9 mouse cellular contexts compared by ENCODE assay signal in the genomic region with DNA sequence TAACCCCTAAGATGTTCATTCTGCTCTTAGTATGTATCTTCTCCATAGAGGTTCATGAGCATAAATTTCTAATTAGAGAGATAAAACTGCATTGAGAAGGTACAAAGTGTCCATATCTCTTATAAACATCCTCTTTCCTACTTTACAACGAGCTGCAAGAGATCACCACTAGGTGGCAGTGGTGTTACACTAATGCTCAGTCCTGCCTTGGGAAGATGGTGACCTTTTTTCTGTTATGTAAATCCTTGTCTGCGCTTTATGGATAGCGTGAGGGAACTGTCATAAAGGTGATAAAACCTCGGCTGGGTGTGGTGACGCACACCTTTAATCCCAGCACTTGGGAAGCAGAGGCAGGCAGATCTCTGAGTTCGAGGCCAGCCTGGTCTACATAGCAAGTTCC.
DNase-seq lines count a peak whose midpoint lies in the region; ATAC-seq and TF ChIP-seq lines count a peak whose summit lies in the region.
"Had no signal": no experiment of that assay in that cellular context is flagged by ENCODE, and none has a peak within 500 bp of the region (broad histone marks: within the 10 kb centered on the region; RNA-seq: fewer than 3 reads in every experiment).

No protein-coding gene starts in this region.

- in situ Hi-C loops in CH12.LX (cut with MboI; ENCODE audit: low pct_ligation_motif_present, low pct_unique_long_range_greater_than_20kb, low sequenced_read_pairs), result loop anchor here (5.0 kb wide), 1 partner anchor 654 kb away; no protein-coding TSS in a partner anchor

- peak; percentile 99 for TF ChIP-seq RAD21 in CH12.LX (IDR thresholded peaks at IDR 0.05; ENCODE audit: low read depth, low read length)

- no peaks in the 10 kb centered on the region for H3K79me2 ChIP-seq in CH12.LX (replicated peaks; ENCODE audit: control insufficient read depth, extremely low read depth, insufficient read depth, poor library complexity, severe bottlenecking)

- peak; percentile 77 to 98 for TF ChIP-seq CTCF in CH12.LX (conservative IDR thresholded peaks at IDR 0.05 in 1 of 2, IDR thresholded peaks at IDR 0.05 in 1 of 2; ENCODE audit: low read depth in 2 of 2, low read length in 2 of 2)
- TF ChIP-seq CTCF in lung, embryonic 14.5 days (IDR thresholded peaks at IDR 0.05; ENCODE audit: low read depth), result peak; percentile 95
- no peak for TF ChIP-seq CTCF in thymus, adult 2 months (IDR thresholded peaks at IDR 0.05; ENCODE audit: borderline replicate concordance, control insufficient read depth, extremely low read depth, insufficient read depth, low read length, poor library complexity)

- no peak overlapping the region for H3K4me3 ChIP-seq in CH12.LX (replicated peaks in 1 of 3; ENCODE audit: low read depth in 2 of 3, low read length in 2 of 3, poor library complexity in 1 of 3)
- H3K4me3 ChIP-seq in embryonic facial prominence, embryonic 12.5 days, result no peak overlapping the region
- H3K4me3 ChIP-seq in lung, embryonic 14.5 days (ENCODE audit: low read depth, low read length), result no peak overlapping the region
- H3K4me3 ChIP-seq in thymus, adult 2 months (ENCODE audit: control insufficient read depth, insufficient read depth, low read length), result no peak overlapping the region
- H3K4me3 ChIP-seq: limb, embryonic 12.5 days had no signal

- H3K4me1 ChIP-seq in CH12.LX (ENCODE audit: control insufficient read depth in 1 of 2, insufficient read depth in 2 of 2), result no peaks in the 10 kb centered on the region
- H3K4me1 ChIP-seq in embryonic facial prominence, embryonic 12.5 days, result no peaks in the 10 kb centered on the region
- H3K4me1 ChIP-seq in lung, embryonic 14.5 days (ENCODE audit: insufficient read depth), result no peaks in the 10 kb centered on the region
- no peaks in the 10 kb centered on the region for H3K4me1 ChIP-seq in thymus, adult 2 months (replicated peaks; ENCODE audit: control insufficient read depth, insufficient read depth, low read length)
- H3K4me1 ChIP-seq: limb, embryonic 12.5 days had no signal

- H3K27ac ChIP-seq in CH12.LX (ENCODE audit: insufficient read depth, low read depth), result no peak overlapping the region
- H3K27ac ChIP-seq in embryonic facial prominence, embryonic 12.5 days, result no peak overlapping the region
- no peak overlapping the region for H3K27ac ChIP-seq in lung, embryonic 14.5 days (ENCODE audit: low read depth)
- H3K27ac ChIP-seq in thymus, adult 2 months (ENCODE audit: control insufficient read depth, insufficient read depth, low read length), result no peak overlapping the region
- H3K27ac ChIP-seq: limb, embryonic 12.5 days had no signal

- WGBS in embryonic facial prominence, embryonic 12.5 days, result 22% methylated on average over 6 of the region's 6 CpGs
- WGBS in large intestine, adult 2 months, result 16% methylated on average over 6 of the region's 6 CpGs
- 19% methylated on average over 6 of the region's 6 CpGs for WGBS in lung, embryonic 14.5 days
- 26% methylated on average over 6 of the region's 6 CpGs for WGBS in thymus, adult 2 months

- DNase-seq in CH12.LX (ENCODE audit: extremely low read depth), result peak; percentile 88
- DNase-seq in adrenal gland, postnatal 36 days, result peak; percentile 76 to 83
- DNase-seq in heart, postnatal 14 days, result peak; percentile 77 to 86
- DNase-seq in large intestine, adult 2 months (ENCODE audit: low read depth, low spot score), result peak; percentile 57
- DNase-seq in lung, embryonic 14.5 days, result peak; percentile 94
- DNase-seq in ovary, postnatal 10 days (ENCODE audit: low spot score), result peak; percentile 40
- peak; percentile 78 for DNase-seq in thymus, adult 2 months

- dilution Hi-C loops in CH12.LX (cut with MboI; ENCODE audit: extremely low pct_ligation_motif_present, extremely low pct_unique_long_range_greater_than_20kb, low sequenced_read_pairs), result no loop called here

- H3K36me3 ChIP-seq in CH12.LX (replicated peaks in 1 of 2; ENCODE audit: control insufficient read depth in 1 of 2, insufficient read depth in 1 of 2, low read length in 1 of 2), result no peaks in the 10 kb centered on the region
- H3K36me3 ChIP-seq in embryonic facial prominence, embryonic 12.5 days, result no peaks in the 10 kb centered on the region
- no peaks in the 10 kb centered on the region for H3K36me3 ChIP-seq in lung, embryonic 14.5 days (ENCODE audit: insufficient read depth)
- H3K36me3 ChIP-seq in thymus, adult 2 months (ENCODE audit: control insufficient read depth, insufficient read depth, low read length), result no peaks in the 10 kb centered on the region
- H3K36me3 ChIP-seq: limb, embryonic 12.5 days had no signal

- TF ChIP-seq EP300 in CH12.LX (IDR thresholded peaks at IDR 0.05; ENCODE audit: low read length), result 0 out of 2 replicates have a peak, but pooled peaks have one; percentile 11

- H3K27me3 ChIP-seq in CH12.LX (replicated peaks), result no peaks in the 10 kb centered on the region
- H3K27me3 ChIP-seq in embryonic facial prominence, embryonic 12.5 days, result no peaks in the 10 kb centered on the region
- H3K27me3 ChIP-seq in lung, embryonic 14.5 days (ENCODE audit: insufficient read depth, low read length), result no peaks in the 10 kb centered on the region
- no peaks in the 10 kb centered on the region for H3K27me3 ChIP-seq in thymus, adult 2 months (ENCODE audit: control insufficient read depth, insufficient read depth, low read length)
- H3K27me3 ChIP-seq: limb, embryonic 12.5 days had no signal

- no peak overlapping the region for H3K9ac ChIP-seq in CH12.LX (ENCODE audit: insufficient read depth, low read depth)
- no peak overlapping the region for H3K9ac ChIP-seq in embryonic facial prominence, embryonic 12.5 days
- H3K9ac ChIP-seq in lung, embryonic 14.5 days, result no peak overlapping the region
- H3K9ac ChIP-seq: limb, embryonic 12.5 days had no signal

- intact Hi-C loops in heart, postnatal 14 days (cut with DNase I), result loop anchor here (1.0 to 5.0 kb wide), 3 partner anchors 181 to 439 kb away; a partner anchor contains a TSS

- TF ChIP-seq POLR2A in CH12.LX (IDR thresholded peaks at IDR 0.05; ENCODE audit: low read depth, low read length), result no peak
- no peak for TF ChIP-seq POLR2A in thymus, adult 2 months (IDR thresholded peaks at IDR 0.05; ENCODE audit: control insufficient read depth, extremely low read depth, insufficient read depth, low read length, poor library complexity)

- H3K4me2 ChIP-seq in CH12.LX (ENCODE audit: insufficient read depth, low read depth, poor library complexity, severe bottlenecking), result no peak overlapping the region
- H3K4me2 ChIP-seq in embryonic facial prominence, embryonic 12.5 days (replicated peaks), result no peak overlapping the region
- H3K4me2 ChIP-seq in lung, embryonic 14.5 days, result no peak overlapping the region
- H3K4me2 ChIP-seq: limb, embryonic 12.5 days had no signal

- no peaks in the 10 kb centered on the region for H3K9me3 ChIP-seq in CH12.LX (replicated peaks; ENCODE audit: low read length)
- no peaks in the 10 kb centered on the region for H3K9me3 ChIP-seq in embryonic facial prominence, embryonic 12.5 days
- no peaks in the 10 kb centered on the region for H3K9me3 ChIP-seq in lung, embryonic 14.5 days (ENCODE audit: low read depth, low read length)
- H3K9me3 ChIP-seq: limb, embryonic 12.5 days had no signal

- 0 out of 2 replicates have a peak, but pooled peaks have one; percentile 52 for ATAC-seq in embryonic facial prominence, embryonic 12.5 days (ENCODE audit: insufficient number of reproducible peaks, insufficient read depth, low FRiP score, low TSS enrichment)
- ATAC-seq in lung, embryonic 14.5 days (ENCODE audit: insufficient read depth), result peak; percentile 81

TF ChIP-seq in CH12.LX, 34 proteins besides CTCF, POLR2A, EP300 and RAD21:
- peak; percentile 51; the same call in 1 of the 2 replicates for TF ChIP-seq NELFE (IDR thresholded peaks at IDR 0.05; ENCODE audit: low read depth, low read length)
- no peak for TF ChIP-seq TBP (conservative IDR thresholded peaks at IDR 0.05; ENCODE audit: low read depth, low read length)
- no peak for TF ChIP-seq UBTF (IDR thresholded peaks at IDR 0.05; ENCODE audit: low read depth, low read length)
- 0 out of 2 replicates have a peak, but pooled peaks have one; percentile 41 for TF ChIP-seq MYC (IDR thresholded peaks at IDR 0.05; ENCODE audit: low read depth, low read length)
- no peak for TF ChIP-seq MAFK (IDR thresholded peaks at IDR 0.05; ENCODE audit: insufficient replicate concordance, low read length)
- TF ChIP-seq ZC3H11A (IDR thresholded peaks at IDR 0.05; ENCODE audit: low read depth, low read length), result peak; percentile 91
- 0 out of 2 replicates have a peak, but pooled peaks have one; percentile 23 for TF ChIP-seq MAZ (IDR thresholded peaks at IDR 0.05; ENCODE audit: low read depth, low read length)
- peak; percentile 61 for TF ChIP-seq IRF4 (IDR thresholded peaks at IDR 0.05; ENCODE audit: low read depth, low read length)
- no peak for TF ChIP-seq USF1 (IDR thresholded peaks at IDR 0.05; ENCODE audit: low read depth, low read length)
- peak; percentile 96 for TF ChIP-seq SMC3 (IDR thresholded peaks at IDR 0.05; ENCODE audit: low read depth, low read length)
- TF ChIP-seq JUND (conservative IDR thresholded peaks at IDR 0.05; ENCODE audit: low read depth, low read length), result peak; percentile 55; the same call in 1 of the 2 replicates
- TF ChIP-seq ZKSCAN1 (IDR thresholded peaks at IDR 0.05; ENCODE audit: borderline replicate concordance, low read depth, low read length), result no peak
- TF ChIP-seq USF2 (conservative IDR thresholded peaks at IDR 0.05; ENCODE audit: low read depth, low read length), result no peak
- peak; percentile 32; the same call in 1 of the 2 replicates for TF ChIP-seq BHLHE40 (IDR thresholded peaks at IDR 0.05; ENCODE audit: low read depth, low read length)
- peak; percentile 44; the same call in 1 of the 2 replicates for TF ChIP-seq SIN3A (IDR thresholded peaks at IDR 0.05; ENCODE audit: low read length)
- no peak; the same call in 1 of the 2 replicates for TF ChIP-seq MEF2A (IDR thresholded peaks at IDR 0.05; ENCODE audit: borderline replicate concordance, low read depth, low read length)
- TF ChIP-seq HCFC1 (IDR thresholded peaks at IDR 0.05; ENCODE audit: low read depth, low read length), result no peak
- 0 out of 2 replicates have a peak, but pooled peaks have one; percentile 54 for TF ChIP-seq E2F4 (IDR thresholded peaks at IDR 0.05; ENCODE audit: insufficient replicate concordance, low read depth, low read length)
- TF ChIP-seq ZNF384 (IDR thresholded peaks at IDR 0.05; ENCODE audit: low read depth, low read length), result peak; percentile 83
- TF ChIP-seq PAX5 (IDR thresholded peaks at IDR 0.05; ENCODE audit: low read length), result no peak

Comparison
In these comparisons a context has a peak if more than half of its experiments do, and no peak if none do; other contexts are left out.
1. DNase-seq: peak in every context shown above with its lines; median percentile 94 in lung, embryonic 14.5 days; 88 in CH12.LX; 82 in heart, postnatal 14 days; 80 in adrenal gland, postnatal 36 days; 78 in thymus, adult 2 months; 57 in large intestine, adult 2 months; 40 in ovary, postnatal 10 days.